Mouse (Mus musculus): ENCODE measurements at regions not wholly inside any gene's neighbourhood (a gene's known extent, or its start where the extent isn't known, plus 50 kb on each side); places are given as distances from the start of the nearest gene placed in this dataset.

- Histone ChIP-seq H3K4me1 (no peaks in the 10 kb centered on the region), H3K9me3 (no peaks in the 10 kb centered on the region), H3K4me3 (no peak overlapping the region), H3K9ac (replicated peaks) (no peak overlapping the region), H3K27me3 (no peaks in the 10 kb centered on the region), H3K4me2 (replicated peaks) (no peak overlapping the region), H3K36me3 (no peaks in the 10 kb centered on the region), H3K27ac (replicated peaks) (no peak overlapping the region)
- 78% methylated on average over 4 of the region's 4 CpGs for WGBS
- ATAC-seq (replicated peaks) = no peak
These were observed 63.2 kb upstream of the Slc22a23 start for GRCm38 (mm10) chr13:34408007-34408668.

- Histone ChIP-seq H3K27me3 (no peaks in the 10 kb centered on the region), H3K4me2 (replicated peaks) (no peak overlapping the region), H3K4me1 (no peaks in the 10 kb centered on the region), H3K4me3 (no peak overlapping the region), H3K9me3 (no peaks in the 10 kb centered on the region), H3K9ac (replicated peaks) (no peak overlapping the region), H3K36me3 (no peaks in the 10 kb centered on the region), H3K27ac (replicated peaks) (no peak overlapping the region)
- no peak for ATAC-seq (replicated peaks)
These were observed 61.3 kb upstream of the Slc22a23 start for GRCm38 (mm10) chr13:34406291-34406690.

- Histone ChIP-seq H3K27me3 (no peaks in the 10 kb centered on the region), H3K4me2 (replicated peaks) (no peak overlapping the region), H3K4me1 (no peaks in the 10 kb centered on the region), H3K27ac (replicated peaks) (no peak overlapping the region), H3K9me3 (no peaks in the 10 kb centered on the region), H3K36me3 (no peaks in the 10 kb centered on the region), H3K9ac (replicated peaks) (no peak overlapping the region), H3K4me3 (no peak overlapping the region)
- ATAC-seq (replicated peaks) = no peak
- 89% methylated on average over 1 of the region's 1 CpGs for WGBS
These were observed 57.6 kb upstream of the Slc22a23 start for GRCm38 (mm10) chr13:34402631-34403030.

- Histone ChIP-seq H3K27ac (replicated peaks) (no peak overlapping the region), H3K4me1 (no peaks in the 10 kb centered on the region), H3K36me3 (no peaks in the 10 kb centered on the region), H3K27me3 (no peaks in the 10 kb centered on the region), H3K9me3 (no peaks in the 10 kb centered on the region), H3K9ac (replicated peaks) (no peak overlapping the region), H3K4me3 (no peak overlapping the region), H3K4me2 (replicated peaks) (no peak overlapping the region)
- no peak for ATAC-seq (replicated peaks)
- WGBS = 80% methylated on average over 2 of the region's 2 CpGs
These were observed 56.0 kb upstream of the Slc22a23 start for GRCm38 (mm10) chr13:34401031-34401430.

- Histone ChIP-seq H3K4me3 (no peak overlapping the region), H3K4me1 (no peaks in the 10 kb centered on the region), H3K36me3 (no peaks in the 10 kb centered on the region), H3K9ac (replicated peaks) (no peak overlapping the region), H3K4me2 (replicated peaks) (no peak overlapping the region), H3K27ac (replicated peaks) (no peak overlapping the region), H3K9me3 (no peaks in the 10 kb centered on the region), H3K27me3 (no peaks in the 10 kb centered on the region)
- ATAC-seq (replicated peaks) = no peak
- 80% methylated on average over 3 of the region's 3 CpGs for WGBS
These were observed 53.9 kb upstream of the Slc22a23 start for GRCm38 (mm10) chr13:34398847-34399246.

GRCm38 (mm10) chr13:34398061-34398787 is 53.2 kb upstream of the Slc22a23 start:
- ATAC-seq (replicated peaks) = no peak
- WGBS = 37% methylated on average over 10 of the region's 10 CpGs
- H3K4me2 ChIP-seq (replicated peaks) = no peak overlapping the region

GRCm38 (mm10) chr13:34395504-34395903 is 50.5 kb upstream of the Slc22a23 start:
- no peak overlapping the region for H3K9ac ChIP-seq (replicated peaks)
- H3K4me3 ChIP-seq = no peak overlapping the region
- H3K9me3 ChIP-seq = no peaks in the 10 kb centered on the region
- no peaks in the 10 kb centered on the region for H3K36me3 ChIP-seq
- no peaks in the 10 kb centered on the region for H3K4me1 ChIP-seq
- H3K27me3 ChIP-seq = no peaks in the 10 kb centered on the region
- ATAC-seq (replicated peaks) = no peak
- H3K4me2 ChIP-seq (replicated peaks) = no peak overlapping the region
- H3K27ac ChIP-seq (replicated peaks) = no peak overlapping the region

More at GRCm38 (mm10) chr13:34398061-34398787, 53.2 kb upstream of the Slc22a23 start:
- H3K9ac ChIP-seq (replicated peaks) = no peak overlapping the region
- no peaks in the 10 kb centered on the region for H3K36me3 ChIP-seq
- no peaks in the 10 kb centered on the region for H3K9me3 ChIP-seq
- H3K4me1 ChIP-seq = no peaks in the 10 kb centered on the region
- H3K27ac ChIP-seq (replicated peaks) = no peak overlapping the region
- H3K4me3 ChIP-seq = no peak overlapping the region
- no peaks in the 10 kb centered on the region for H3K27me3 ChIP-seq

GRCm38 (mm10) chr13:34395010-34395409 is 50.0 kb upstream of the Slc22a23 start:
- WGBS = 85% methylated on average over 1 of the region's 1 CpGs
- Histone ChIP-seq H3K27ac (replicated peaks) (no peak overlapping the region), H3K4me3 (no peak overlapping the region), H3K4me2 (replicated peaks) (no peak overlapping the region), H3K4me1 (no peaks in the 10 kb centered on the region), H3K9ac (replicated peaks) (no peak overlapping the region), H3K9me3 (no peaks in the 10 kb centered on the region), H3K27me3 (no peaks in the 10 kb centered on the region), H3K36me3 (no peaks in the 10 kb centered on the region)
- no peak for ATAC-seq (replicated peaks)

All from forebrain, embryonic 15.5 days (tissue).